Mouse (Mus musculus) embryonic facial prominence, embryonic 11.5 days (tissue): ENCODE data around the gene Cenpu. TPM values are rescaled to one million over a fixed set of nuclear protein-coding genes. Genes with fewer than 3 reads are reported as not detected.
A peak's percentile ranks its signal among the peaks of the same experiment; 100 is the strongest.

Experiments
- ATAC-seq: fragments of 200-750 bp; cut with Nextera tagmentation; replicated peaks from 2 replicates; pipeline ENCODE4 v1.8.0; 2017; ENCODE audit warnings: low read depth; ENCODE audit not compliant: insufficient number of reproducible peaks, low FRiP score, low TSS enrichment
- DNase-seq: peaks from one replicate; pipeline ENCODE4 v3.0.0-alpha.2; 2015; ENCODE audit warnings: low spot score
- H3K27ac ChIP-seq: fragments of 300-500 bp; sonication (generic); replicated peaks from 2 replicates; pipeline ENCODE4 v1.5.1; 2014; ENCODE audit warnings: mild to moderate bottlenecking, low read depth, low read length, control low read depth
- H3K27me3 ChIP-seq: fragments of 300-500 bp; sonication (generic); 2 replicates; pipeline ENCODE4 v1.6.1; 2014; ENCODE audit warnings: mild to moderate bottlenecking, low read length, moderate library complexity, mixed read lengths; ENCODE audit not compliant: control insufficient read depth, insufficient read depth
- H3K36me3 ChIP-seq: fragments of 300-500 bp; sonication (generic); replicated peaks from 2 replicates; pipeline ENCODE4 v1.6.1; 2014; ENCODE audit warnings: low read depth, mild to moderate bottlenecking, low read length, moderate library complexity, mixed read lengths; ENCODE audit not compliant: control insufficient read depth, insufficient read depth
- H3K4me1 ChIP-seq: fragments of 300-500 bp; sonication (generic); 2 replicates; pipeline ENCODE4 v1.6.1; 2014; ENCODE audit warnings: low read length, mixed read lengths; ENCODE audit not compliant: control insufficient read depth, insufficient read depth
- H3K4me2 ChIP-seq: fragments of 300-500 bp; sonication (generic); 2 replicates; pipeline ENCODE4 v1.6.1; 2014; ENCODE audit warnings: low read depth, mild to moderate bottlenecking, control low read depth, low read length, moderate library complexity
- H3K4me3 ChIP-seq: fragments of 300-500 bp; sonication (generic); 2 replicates; pipeline ENCODE4 v1.5.1; 2014; ENCODE audit warnings: low read depth, low read length, control low read depth
- H3K9ac ChIP-seq: fragments of 300-500 bp; sonication (generic); replicated peaks from 2 replicates; pipeline ENCODE4 v1.6.1; 2014; ENCODE audit warnings: mild to moderate bottlenecking, control low read depth, low read length
- H3K9me3 ChIP-seq: fragments of 300-500 bp; sonication (generic); replicated peaks from 2 replicates; pipeline ENCODE4 v1.6.1; 2016; ENCODE audit warnings: mild to moderate bottlenecking, low read length, inconsistent platforms, mixed read lengths; ENCODE audit not compliant: control insufficient read depth
- WGBS: fragments of 180-500 bp; shearing (Covaris S2); extraction: QIAGEN DNeasy Blood & Tissue Kit; methylation state at CpG from one replicate; pipeline ENCODE4 v1.1.7; 2014; 5-methylcytosine and 5-hydroxymethylcytosine counted together
- polyA plus RNA-seq: library from polyadenylated mRNA; unstranded; fragments of >200 nt; fragmentation: Nextera tagmentation; extraction: Ambion mirVana; gene quantifications from 2 replicates; pipeline ENCODE4 v1.2.1, GENCODE M21; 2014

The Cenpu gene
- polyA plus RNA-seq, 1 experiment from 2014 or later: 36.0 TPM

DNA sequence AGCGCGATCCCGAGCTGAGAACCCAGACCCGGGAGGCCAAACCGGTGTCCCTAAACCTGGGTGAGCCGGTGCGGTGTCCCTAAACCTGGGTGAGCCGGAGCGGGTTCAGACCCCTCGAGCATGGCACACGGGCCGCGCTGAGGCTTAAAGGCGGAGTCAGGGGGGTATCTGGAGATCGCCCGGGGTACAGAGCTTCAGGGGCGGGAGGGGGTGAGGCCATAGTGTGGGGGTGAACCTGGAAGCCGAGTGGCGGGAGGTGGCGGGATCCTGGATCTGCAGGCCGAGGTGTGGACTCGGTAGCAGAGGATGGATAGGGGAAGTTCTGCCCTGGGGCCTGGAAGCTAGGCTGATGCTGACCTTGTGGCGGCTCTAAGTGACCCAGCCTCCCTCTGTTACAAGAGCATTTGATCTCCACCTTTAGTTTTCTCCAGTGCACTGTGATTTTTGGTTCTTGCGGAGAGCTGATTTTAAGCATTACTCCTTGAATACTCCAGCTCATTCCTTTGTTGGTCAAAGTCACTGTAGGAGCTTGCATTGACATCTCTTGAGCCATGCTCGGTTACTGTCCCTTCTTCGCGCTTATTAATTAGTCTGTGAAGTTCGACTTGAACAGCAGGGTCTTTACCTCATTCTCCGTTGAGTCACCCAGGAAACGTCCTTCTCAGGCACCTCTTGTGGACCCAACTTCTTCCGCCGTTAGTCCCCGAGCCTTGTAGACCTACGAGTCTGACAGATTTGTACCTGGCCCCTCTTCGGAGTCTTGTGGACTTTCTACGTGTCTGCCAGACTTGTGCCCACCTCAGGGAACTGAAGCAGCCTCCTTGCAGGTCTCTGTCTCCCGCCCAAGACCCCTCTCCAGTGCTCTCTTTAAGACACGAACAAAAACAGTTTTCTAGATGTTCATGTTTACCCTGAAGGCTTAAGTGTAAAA is 66.1 kb downstream of the Cenpu start:
- Histone ChIP-seq H3K27ac (peak overlapping the region; percentile 90), H3K36me3 (no peaks in the 10 kb centered on the region), H3K9ac (peak overlapping the region; percentile 92), H3K4me3 (peak overlapping the region; percentile 85), H3K4me2 (peak overlapping the region; percentile 88), H3K9me3 (no peaks in the 10 kb centered on the region), H3K27me3 (no peaks in the 10 kb centered on the region), H3K4me1 (no peaks in the 10 kb centered on the region)
- WGBS: under 1% methylated on average over 38 of the region's 38 CpGs
- DNase-seq: peak; percentile 40
- ATAC-seq: peak; percentile 55

DNA sequence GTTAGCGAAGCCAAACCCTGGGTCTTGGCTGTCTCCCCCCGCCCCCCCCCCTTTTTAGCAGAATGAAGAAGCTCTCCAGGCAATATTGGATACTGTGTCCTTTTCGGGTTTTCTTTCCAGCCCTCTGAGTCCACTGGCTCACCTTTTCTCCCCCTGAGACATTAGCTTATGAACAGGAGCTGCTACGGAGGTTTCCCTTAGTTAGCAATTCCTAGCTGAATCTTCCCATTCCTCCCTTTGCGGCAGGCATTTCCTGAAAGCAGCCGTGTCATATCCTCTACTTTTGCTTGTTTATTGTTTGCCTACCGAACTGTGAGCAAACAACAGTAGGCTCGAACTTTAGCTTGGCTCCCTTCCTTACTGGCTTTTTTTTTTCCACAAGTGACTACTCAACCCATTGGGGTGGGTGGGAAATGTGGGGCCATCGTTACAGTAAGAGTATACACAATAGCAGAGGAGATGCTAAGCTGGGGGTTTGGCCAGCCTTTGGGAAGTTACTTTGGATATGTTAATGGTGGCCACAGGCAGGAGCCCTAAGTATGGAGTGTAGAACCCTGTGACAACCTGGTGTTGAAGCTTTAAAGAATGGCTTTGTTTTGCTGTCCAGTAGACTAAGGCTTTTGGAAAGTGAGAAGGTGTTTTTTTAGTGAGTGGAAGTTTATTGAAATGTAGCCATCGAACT is 67.0 kb downstream of the Cenpu start:
- Histone ChIP-seq H3K27me3 (no peaks in the 10 kb centered on the region), H3K4me2 (peak overlapping the region; percentile 88), H3K4me3 (peak overlapping the region; percentile 85), H3K27ac (no peak overlapping the region), H3K4me1 (no peaks in the 10 kb centered on the region), H3K9me3 (no peaks in the 10 kb centered on the region), H3K9ac (peak overlapping the region; percentile 92), H3K36me3 (no peaks in the 10 kb centered on the region)
- peak; percentile 29 for DNase-seq
- ATAC-seq: no peak
- WGBS: 1% methylated on average over 10 of the region's 10 CpGs

DNA sequence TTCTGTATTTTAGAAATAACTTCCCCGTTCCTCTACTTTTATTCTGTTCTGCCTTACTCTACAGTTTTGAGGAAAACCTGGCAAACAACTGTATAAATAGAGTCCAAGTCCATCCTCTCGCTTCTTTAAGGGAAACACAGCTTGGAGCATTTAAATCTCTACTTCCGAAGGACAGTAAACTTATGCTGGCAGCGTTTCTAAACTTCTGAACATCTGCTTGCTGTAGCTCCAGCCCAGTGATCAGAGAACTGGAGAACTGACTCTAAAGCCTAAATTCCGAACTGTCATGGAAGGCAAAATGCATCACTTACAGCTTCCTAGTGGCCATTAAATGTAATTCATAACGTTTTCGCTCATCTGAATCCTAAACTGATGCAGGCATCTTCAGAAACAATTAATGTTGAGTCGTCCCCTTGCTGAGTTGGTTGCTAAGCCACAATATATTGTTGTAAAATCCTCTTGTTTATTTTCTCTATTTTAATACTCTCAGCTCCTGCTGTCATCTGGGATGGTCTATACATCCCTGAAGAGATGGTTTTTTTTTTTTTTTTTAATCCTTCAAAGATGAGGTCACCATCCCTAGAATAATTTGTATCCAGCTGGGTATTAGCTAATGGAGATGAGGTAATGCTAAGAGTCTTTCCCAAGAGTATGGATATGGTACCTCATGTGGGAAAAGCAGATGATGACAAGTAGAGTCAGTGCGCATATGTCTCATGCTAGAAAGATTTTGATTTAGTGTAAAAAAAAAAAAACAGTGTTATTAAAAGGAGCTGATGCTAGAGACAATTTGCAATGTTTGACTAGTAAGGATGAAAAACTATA is 70.8 kb downstream of the Cenpu start:
- no peak overlapping the region for H3K4me2 ChIP-seq
- H3K27me3 ChIP-seq: no peaks in the 10 kb centered on the region
- DNase-seq (no peak), ATAC-seq (no peak)
- H3K4me3 ChIP-seq: no peak overlapping the region
- H3K4me1 ChIP-seq: no peaks in the 10 kb centered on the region
- no peak overlapping the region for H3K27ac ChIP-seq
- no peaks in the 10 kb centered on the region for H3K36me3 ChIP-seq
- no peak overlapping the region for H3K9ac ChIP-seq
- 77% methylated on average over 9 of the region's 9 CpGs for WGBS
- no peaks in the 10 kb centered on the region for H3K9me3 ChIP-seq

DNA sequence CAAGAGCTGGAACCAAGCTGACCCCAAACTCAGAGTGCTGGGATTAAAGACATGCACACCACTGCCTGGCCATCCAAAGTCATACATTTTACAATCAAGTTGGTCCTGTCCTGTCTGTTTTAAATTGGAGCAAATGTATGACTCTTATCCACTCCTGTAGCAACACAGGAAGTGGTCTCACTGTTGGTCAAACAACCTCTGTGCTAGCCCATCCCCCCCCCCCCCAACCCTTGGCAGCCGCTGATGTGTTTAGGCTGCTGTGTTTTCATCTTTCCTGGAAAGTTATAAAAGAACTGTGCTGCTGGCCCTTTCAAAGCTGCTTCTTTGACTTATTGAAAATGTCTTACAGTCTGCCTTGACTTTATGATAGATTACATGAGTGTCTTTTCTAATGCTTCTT is 73.3 kb downstream of the Cenpu start:
- no peak for ATAC-seq
- H3K4me1 ChIP-seq: no peaks in the 10 kb centered on the region
- no peak overlapping the region for H3K9ac ChIP-seq
- H3K36me3 ChIP-seq: no peaks in the 10 kb centered on the region
- DNase-seq: no peak
- no peak overlapping the region for H3K4me3 ChIP-seq
- no peaks in the 10 kb centered on the region for H3K9me3 ChIP-seq
- H3K4me2 ChIP-seq: no peak overlapping the region
- H3K27ac ChIP-seq: no peak overlapping the region
- no peaks in the 10 kb centered on the region for H3K27me3 ChIP-seq
- 60% methylated on average over 1 of the region's 1 CpGs for WGBS

DNA sequence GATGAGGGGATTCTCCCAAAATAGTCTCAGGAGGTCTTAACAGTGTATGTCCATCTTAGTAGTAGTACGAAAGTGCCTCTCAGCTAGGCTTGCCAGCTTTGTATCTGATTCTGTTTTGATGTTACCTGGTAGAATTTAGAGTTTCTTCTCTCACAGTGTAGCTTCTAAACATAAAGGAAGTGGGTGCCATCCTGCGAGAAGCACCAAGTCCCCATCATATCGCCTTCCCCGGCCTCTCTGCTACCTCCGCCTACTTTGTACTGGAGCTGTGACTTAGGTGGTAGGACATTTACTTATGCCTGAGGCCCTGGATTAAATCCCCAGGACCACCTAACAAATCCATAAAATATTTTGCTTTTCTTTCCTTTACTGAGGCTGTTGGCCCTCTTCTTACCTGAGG is 74.8 kb downstream of the Cenpu start:
- H3K27ac ChIP-seq: no peak overlapping the region
- ATAC-seq (no peak), DNase-seq (no peak)
- H3K36me3 ChIP-seq: no peaks in the 10 kb centered on the region
- H3K9me3 ChIP-seq: no peaks in the 10 kb centered on the region
- H3K27me3 ChIP-seq: no peaks in the 10 kb centered on the region
- H3K4me1 ChIP-seq: no peaks in the 10 kb centered on the region
- no peak overlapping the region for H3K4me2 ChIP-seq
- H3K9ac ChIP-seq: no peak overlapping the region
- WGBS: 98% methylated on average over 5 of the region's 5 CpGs
- H3K4me3 ChIP-seq: no peak overlapping the region

DNA sequence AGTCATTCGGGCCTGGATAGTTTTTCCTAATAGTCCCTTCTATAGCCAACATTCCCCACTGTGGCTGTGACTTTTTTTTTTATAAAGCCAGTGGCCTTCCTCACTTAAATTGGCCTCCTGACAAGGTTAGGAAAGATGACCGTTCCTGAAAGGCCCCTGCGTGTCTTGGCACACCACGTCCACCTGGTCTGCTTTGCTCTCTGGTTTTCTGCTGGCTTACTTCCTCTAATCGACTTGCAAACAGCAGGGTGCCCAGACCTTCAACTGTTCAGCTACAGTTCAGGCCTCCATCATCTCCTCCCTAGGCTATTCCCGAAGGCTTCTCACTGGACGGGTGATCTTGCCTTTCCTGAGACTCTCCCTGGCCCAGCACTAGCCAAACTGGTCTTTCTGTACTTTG is 76.1 kb downstream of the Cenpu start:
- no peak for ATAC-seq
- Histone ChIP-seq H3K27me3 (no peaks in the 10 kb centered on the region), H3K9me3 (no peaks in the 10 kb centered on the region), H3K4me3 (no peak overlapping the region), H3K4me2 (no peak overlapping the region), H3K27ac (no peak overlapping the region), H3K4me1 (no peaks in the 10 kb centered on the region), H3K9ac (no peak overlapping the region), H3K36me3 (no peaks in the 10 kb centered on the region)
- 66% methylated on average over 7 of the region's 7 CpGs for WGBS
- DNase-seq: no peak

DNA sequence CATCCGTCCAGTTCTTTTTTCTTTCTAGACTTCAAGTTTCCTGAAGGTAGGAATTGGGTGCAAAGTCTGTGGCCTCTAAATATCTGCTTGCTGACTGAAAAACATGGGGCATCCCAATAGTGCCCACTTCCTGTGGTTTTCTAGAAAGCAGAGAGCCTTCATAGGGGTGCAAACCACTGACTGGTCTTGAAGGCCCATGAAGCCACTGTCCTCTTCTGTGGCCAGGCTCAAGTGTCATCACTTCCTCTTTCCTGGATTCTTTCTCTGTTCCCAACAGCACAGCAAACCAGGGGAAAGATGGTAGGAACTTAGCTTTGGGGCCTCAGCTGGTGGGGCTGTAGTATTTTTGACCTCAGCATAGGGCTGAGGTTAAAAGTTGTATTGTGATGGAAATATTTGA is 76.8 kb downstream of the Cenpu start:
- H3K4me1 ChIP-seq: no peaks in the 10 kb centered on the region
- DNase-seq: no peak
- no peaks in the 10 kb centered on the region; the same call in 1 of the 2 replicates for H3K36me3 ChIP-seq
- H3K9me3 ChIP-seq: no peaks in the 10 kb centered on the region
- no peak for ATAC-seq
- no peak overlapping the region for H3K4me3 ChIP-seq
- no peaks in the 10 kb centered on the region for H3K27me3 ChIP-seq
- no peak overlapping the region for H3K4me2 ChIP-seq
- H3K27ac ChIP-seq: no peak overlapping the region
- no peak overlapping the region for H3K9ac ChIP-seq
- WGBS: 85% methylated on average over 1 of the region's 1 CpGs
